Mouse (Mus musculus): Measurements from ENCODE around the gene Gm26620. TPM values are rescaled to one million over a fixed set of nuclear protein-coding genes. Genes with fewer than 3 reads are reported as not detected.

Gene Gm26620
- polyA plus RNA-seq (2016; fragmentation: Nextera tagmentation; extraction: Ambion mirVana): 0.19 TPM in 1 of 2 replicates, not detected in the other

DNA sequence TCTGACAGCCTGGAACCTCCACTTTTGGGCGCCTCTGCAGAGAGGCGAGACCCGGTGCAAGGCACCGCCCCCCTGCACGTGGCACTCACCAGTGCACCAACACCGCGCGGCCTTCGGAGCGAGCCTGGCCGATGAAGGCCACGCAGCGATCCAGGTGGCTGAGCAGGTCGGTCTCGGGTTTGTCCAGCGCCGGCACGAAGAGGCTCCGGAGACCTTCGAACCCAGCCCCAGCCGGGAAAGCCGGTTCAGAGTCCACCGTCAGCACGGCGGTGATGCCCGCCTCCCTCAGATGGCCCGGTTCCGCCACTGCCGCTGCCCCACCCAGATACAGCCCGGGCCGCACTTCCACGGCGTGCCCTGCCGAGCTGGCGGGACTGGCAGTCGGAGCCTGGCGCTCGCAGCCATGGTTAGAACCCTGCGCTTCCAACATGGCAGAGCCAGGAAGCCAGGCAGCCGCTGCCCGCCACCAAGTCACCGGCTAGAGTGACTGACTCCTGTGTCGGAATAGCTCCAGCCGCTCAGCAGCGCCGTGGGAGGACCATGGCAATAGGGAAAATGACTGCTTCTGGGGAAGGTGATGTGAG lies at the start of gene Gm26620, which contains the start of gene Dusp12:
Gene Gm26620 (plus strand): TSS at position 88 of the 584 bp plus-strand sequence.
Gene Dusp12 (minus strand): TSS at position 563 of the 584 bp plus-strand sequence.
- WGBS: 0% methylated on average over 46 of the region's 46 CpGs
- DNase-seq (ENCODE audit: low spot score): peak; percentile 90

DNA sequence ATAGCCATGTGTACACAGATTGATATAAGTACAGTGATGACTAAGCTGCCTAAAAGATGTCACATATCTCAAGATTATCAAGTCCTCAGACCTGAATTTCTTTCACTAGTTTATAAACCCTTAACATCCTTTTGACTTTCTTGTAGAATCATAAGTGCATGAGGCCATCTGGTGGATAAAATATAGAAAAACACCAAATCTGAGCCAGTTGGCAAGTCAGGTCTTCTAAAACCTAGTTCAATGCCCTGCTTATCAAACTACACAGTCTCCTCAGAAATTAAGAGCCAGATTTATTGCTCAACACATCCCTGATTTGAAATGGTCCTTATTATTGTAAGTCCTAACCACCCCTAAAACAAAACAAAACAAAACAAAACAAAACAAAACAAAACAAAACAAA lies 45.2 kb upstream of the Gm26620 start:
- Histone ChIP-seq H3K27ac (replicated peaks) (no peak overlapping the region), H3K27me3 (replicated peaks; ENCODE audit: low read depth, poor library complexity, severe bottlenecking) (no peaks in the 10 kb centered on the region), H3K9me3 (no peaks in the 10 kb centered on the region), H3K4me1 (no peaks in the 10 kb centered on the region), H3K4me3 (no peak overlapping the region), H3K36me3 (replicated peaks) (peaks cover 9% of the 10 kb centered on the region)
- no peak for DNase-seq (ENCODE audit: low spot score)

More for the DNA sequence above, at the start of gene Gm26620, which contains the start of gene Dusp12:
- peaks cover 28% of the 10 kb centered on the region for H3K4me1 ChIP-seq
- peak within 1 kb of the TSS; percentile 76 for H3K4me3 ChIP-seq
- H3K27ac ChIP-seq (replicated peaks): peak within 1 kb of the TSS; percentile 91
- H3K27me3 ChIP-seq (replicated peaks; ENCODE audit: low read depth, poor library complexity, severe bottlenecking): no peaks in the 10 kb centered on the region; the same call in 1 of the 2 replicates
- H3K36me3 ChIP-seq (replicated peaks): peaks cover 23% of the 10 kb centered on the region
- H3K9me3 ChIP-seq: no peaks in the 10 kb centered on the region

DNA sequence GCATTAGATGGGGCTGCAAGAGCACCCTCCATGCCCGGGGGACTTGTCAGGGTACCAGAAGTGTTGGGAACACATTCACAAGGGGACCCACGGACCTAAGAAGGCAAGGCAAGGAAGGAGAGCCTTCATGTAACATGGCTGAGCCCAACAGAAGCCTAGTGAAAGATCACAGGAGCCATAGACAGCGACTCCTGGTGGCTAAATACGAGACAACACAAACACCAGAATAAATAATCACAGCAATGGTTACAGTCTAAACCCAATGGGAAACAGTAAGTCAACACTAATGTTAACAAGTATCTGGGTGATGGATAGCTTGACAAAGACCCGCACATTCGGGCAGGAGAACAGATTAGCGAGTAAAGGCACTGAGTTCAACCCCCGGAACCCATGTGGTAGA lies 40.5 kb upstream of the Gm26620 start:
- peak; percentile 45 for DNase-seq (ENCODE audit: low spot score)
- H3K27me3 ChIP-seq (replicated peaks; ENCODE audit: low read depth, poor library complexity, severe bottlenecking): no peaks in the 10 kb centered on the region
- H3K27ac ChIP-seq (replicated peaks): no peak overlapping the region
- WGBS: 52% methylated on average over 8 of the region's 8 CpGs
- no peaks in the 10 kb centered on the region for H3K9me3 ChIP-seq
- H3K4me1 ChIP-seq: no peaks in the 10 kb centered on the region
- peaks cover 15% of the 10 kb centered on the region; the same call in 1 of the 2 replicates for H3K36me3 ChIP-seq (replicated peaks)
- H3K4me3 ChIP-seq: no peak overlapping the region

DNA sequence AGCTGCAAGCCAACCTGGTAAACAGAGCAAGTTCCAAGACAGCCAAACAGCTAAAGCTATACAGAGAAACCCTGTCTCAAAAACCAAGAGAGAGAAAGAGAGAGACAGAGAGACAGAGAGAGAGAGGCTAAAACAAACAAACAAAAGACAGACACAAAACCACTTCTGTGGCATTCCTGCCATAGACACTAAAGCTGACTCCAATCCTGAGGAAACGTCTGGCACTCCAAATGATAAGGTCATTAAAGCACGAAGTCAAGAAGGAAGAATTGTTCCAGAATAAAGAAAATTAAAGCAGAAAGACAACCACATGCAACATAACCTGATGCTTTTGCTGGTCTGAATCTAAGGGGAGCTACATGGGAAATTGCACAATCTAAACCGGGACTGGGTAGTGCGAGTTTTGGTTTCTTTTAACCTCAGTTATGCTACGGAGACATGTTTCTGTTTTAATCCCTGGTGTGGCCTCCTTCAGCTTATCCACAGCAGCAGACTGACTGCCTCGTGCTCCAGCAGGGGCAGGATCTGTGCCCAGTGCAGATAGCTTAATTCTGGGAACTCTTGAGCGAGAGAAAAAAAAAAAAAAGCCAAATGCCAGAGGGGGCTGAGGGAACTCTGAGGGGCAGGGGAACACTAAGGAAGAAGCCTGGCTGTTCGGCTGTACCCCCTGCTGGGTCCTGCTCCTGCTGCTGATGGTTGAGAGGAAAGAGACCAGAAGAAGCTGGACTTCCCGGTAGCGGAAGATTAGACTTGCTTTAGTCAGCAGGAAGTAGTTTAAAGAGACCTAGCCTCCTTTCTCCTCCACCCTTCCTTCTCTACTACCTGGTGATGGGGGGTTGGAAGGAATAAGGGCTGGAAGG lies 39.2 kb upstream of the Gm26620 start:
- Histone ChIP-seq H3K4me3 (no peak overlapping the region), H3K9me3 (no peaks in the 10 kb centered on the region), H3K27me3 (replicated peaks; ENCODE audit: low read depth, poor library complexity, severe bottlenecking) (no peaks in the 10 kb centered on the region), H3K4me1 (peaks cover under 1% of the 10 kb centered on the region; the same call in 1 of the 2 replicates), H3K27ac (replicated peaks) (no peak overlapping the region), H3K36me3 (replicated peaks) (peaks cover 18% of the 10 kb centered on the region)
- no peak for DNase-seq (ENCODE audit: low spot score)
- 47% methylated on average over 10 of the region's 10 CpGs for WGBS

GRCm38 (mm10) chr1:170850007-170850406 lies 34.9 kb upstream of the Gm26620 start:
- Histone ChIP-seq H3K4me1 (peaks cover 7% of the 10 kb centered on the region), H3K36me3 (replicated peaks) (peaks cover 17% of the 10 kb centered on the region), H3K4me3 (no peak overlapping the region), H3K27me3 (replicated peaks; ENCODE audit: low read depth, poor library complexity, severe bottlenecking) (no peaks in the 10 kb centered on the region), H3K27ac (replicated peaks) (no peak overlapping the region), H3K9me3 (no peaks in the 10 kb centered on the region)
- WGBS: 94% methylated on average over 2 of the region's 2 CpGs
- no peak for DNase-seq (ENCODE audit: low spot score)

GRCm38 (mm10) chr1:170850637-170851624 lies 33.9 kb upstream of the Gm26620 start:
- H3K27ac ChIP-seq (replicated peaks): no peak overlapping the region
- H3K4me1 ChIP-seq: peaks cover 7% of the 10 kb centered on the region
- DNase-seq (ENCODE audit: low spot score): no peak
- no peaks in the 10 kb centered on the region for H3K9me3 ChIP-seq
- H3K36me3 ChIP-seq (replicated peaks): peaks cover 17% of the 10 kb centered on the region
- H3K4me3 ChIP-seq: no peak overlapping the region
- WGBS: 87% methylated on average over 23 of the region's 23 CpGs
- no peaks in the 10 kb centered on the region for H3K27me3 ChIP-seq (replicated peaks; ENCODE audit: low read depth, poor library complexity, severe bottlenecking)

GRCm38 (mm10) chr1:170853604-170854003 lies 31.3 kb upstream of the Gm26620 start:
- no peak for DNase-seq (ENCODE audit: low spot score)
- Histone ChIP-seq H3K36me3 (replicated peaks) (peaks cover 11% of the 10 kb centered on the region), H3K27me3 (replicated peaks; ENCODE audit: low read depth, poor library complexity, severe bottlenecking) (no peaks in the 10 kb centered on the region), H3K27ac (replicated peaks) (no peak overlapping the region), H3K4me1 (peaks cover 7% of the 10 kb centered on the region), H3K9me3 (no peaks in the 10 kb centered on the region), H3K4me3 (no peak overlapping the region)
- 95% methylated on average over 3 of the region's 3 CpGs for WGBS

GRCm38 (mm10) chr1:170855056-170855760 lies 29.7 kb upstream of the Gm26620 start:
- Histone ChIP-seq H3K36me3 (replicated peaks) (peaks cover 7% of the 10 kb centered on the region), H3K4me3 (no peak overlapping the region), H3K27me3 (replicated peaks; ENCODE audit: low read depth, poor library complexity, severe bottlenecking) (no peaks in the 10 kb centered on the region), H3K9me3 (no peaks in the 10 kb centered on the region), H3K4me1 (peaks cover 7% of the 10 kb centered on the region), H3K27ac (replicated peaks) (no peak overlapping the region)
- 89% methylated on average over 13 of the region's 13 CpGs for WGBS
- DNase-seq (ENCODE audit: low spot score): no peak

GRCm38 (mm10) chr1:170857369-170857768 lies 27.5 kb upstream of the Gm26620 start:
- WGBS: 90% methylated on average over 2 of the region's 2 CpGs
- H3K27ac ChIP-seq (replicated peaks): no peak overlapping the region
- H3K36me3 ChIP-seq (replicated peaks): no peaks in the 10 kb centered on the region
- no peaks in the 10 kb centered on the region for H3K9me3 ChIP-seq
- no peaks in the 10 kb centered on the region for H3K27me3 ChIP-seq (replicated peaks; ENCODE audit: low read depth, poor library complexity, severe bottlenecking)
- no peak overlapping the region for H3K4me3 ChIP-seq
- no peaks in the 10 kb centered on the region for H3K4me1 ChIP-seq
- no peak for DNase-seq (ENCODE audit: low spot score)

DNA sequence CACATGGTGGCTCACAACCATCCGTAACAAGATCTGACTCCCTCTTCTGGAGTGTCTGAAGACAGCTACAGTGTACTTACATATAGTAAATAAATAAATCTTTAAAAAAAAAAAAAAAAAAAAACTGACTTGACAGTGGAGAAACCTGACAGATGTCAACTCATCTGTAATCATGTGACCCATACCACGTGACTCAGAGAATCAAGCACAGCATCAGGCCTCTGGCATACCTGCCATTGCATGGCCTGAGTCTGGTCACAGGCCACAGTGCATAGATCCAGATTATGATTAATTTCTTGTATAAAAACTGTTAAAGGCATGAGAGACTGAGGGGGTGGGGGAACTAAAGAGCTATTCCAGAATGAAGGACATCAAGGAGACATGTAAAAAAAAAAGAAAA lies 26.0 kb upstream of the Gm26620 start:
- no peak overlapping the region for H3K4me3 ChIP-seq
- H3K9me3 ChIP-seq: no peaks in the 10 kb centered on the region
- H3K4me1 ChIP-seq: no peaks in the 10 kb centered on the region
- WGBS: 87% methylated on average over 2 of the region's 2 CpGs
- no peaks in the 10 kb centered on the region for H3K27me3 ChIP-seq (replicated peaks; ENCODE audit: low read depth, poor library complexity, severe bottlenecking)
- no peak overlapping the region for H3K27ac ChIP-seq (replicated peaks)
- no peaks in the 10 kb centered on the region for H3K36me3 ChIP-seq (replicated peaks)
- DNase-seq (ENCODE audit: low spot score): no peak

DNA sequence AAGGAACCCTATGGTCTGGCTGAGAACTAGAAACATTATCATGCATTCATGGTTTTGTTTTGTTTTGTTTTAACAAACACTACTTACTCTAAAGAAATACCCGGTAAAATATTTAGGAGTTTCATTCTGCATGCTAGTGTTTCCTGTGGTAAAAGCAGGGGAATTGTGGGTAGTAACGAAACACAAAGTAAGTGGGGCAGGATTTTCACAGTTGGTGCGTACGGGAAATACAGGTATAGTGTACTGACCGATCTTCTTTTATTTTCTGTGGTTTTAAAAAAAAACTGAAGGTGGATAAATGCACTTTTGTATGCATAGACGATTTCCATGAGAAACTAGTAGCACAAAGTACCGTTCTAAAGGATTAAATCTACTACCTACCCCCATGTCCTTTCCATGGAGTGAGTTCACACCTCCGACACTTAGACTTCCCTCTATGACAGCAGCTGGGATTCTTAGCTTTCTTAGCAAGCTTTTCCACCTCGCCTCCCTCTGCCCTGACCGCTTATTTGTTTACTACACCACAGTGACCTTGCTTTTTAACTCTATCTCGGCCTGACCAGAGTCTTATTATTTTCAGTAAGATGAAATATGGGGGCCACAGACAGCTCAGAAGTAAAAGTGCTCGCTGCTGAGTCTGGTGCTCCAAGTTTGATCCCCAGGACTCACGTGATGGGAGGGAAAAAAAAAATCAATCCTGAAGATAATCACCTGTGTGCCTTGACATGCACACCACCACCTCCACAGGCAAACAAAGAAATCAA lies 23.0 kb upstream of the Gm26620 start:
- H3K36me3 ChIP-seq (replicated peaks): no peaks in the 10 kb centered on the region
- 88% methylated on average over 13 of the region's 13 CpGs for WGBS
- no peaks in the 10 kb centered on the region for H3K9me3 ChIP-seq
- DNase-seq (ENCODE audit: low spot score): no peak
- H3K27me3 ChIP-seq (replicated peaks; ENCODE audit: low read depth, poor library complexity, severe bottlenecking): no peaks in the 10 kb centered on the region
- H3K4me1 ChIP-seq: peaks cover 5% of the 10 kb centered on the region
- H3K4me3 ChIP-seq: no peak overlapping the region
- H3K27ac ChIP-seq (replicated peaks): no peak overlapping the region
